Mouse (Mus musculus): ENCODE data around the gene Bckdha.

Gene Bckdha

GRCm38 (mm10) chr7:25681341-25682231, 22.8 kb upstream of the Bckdha start:
- no peak for DNase-seq (ENCODE audit: low read depth, low spot score)

DNA sequence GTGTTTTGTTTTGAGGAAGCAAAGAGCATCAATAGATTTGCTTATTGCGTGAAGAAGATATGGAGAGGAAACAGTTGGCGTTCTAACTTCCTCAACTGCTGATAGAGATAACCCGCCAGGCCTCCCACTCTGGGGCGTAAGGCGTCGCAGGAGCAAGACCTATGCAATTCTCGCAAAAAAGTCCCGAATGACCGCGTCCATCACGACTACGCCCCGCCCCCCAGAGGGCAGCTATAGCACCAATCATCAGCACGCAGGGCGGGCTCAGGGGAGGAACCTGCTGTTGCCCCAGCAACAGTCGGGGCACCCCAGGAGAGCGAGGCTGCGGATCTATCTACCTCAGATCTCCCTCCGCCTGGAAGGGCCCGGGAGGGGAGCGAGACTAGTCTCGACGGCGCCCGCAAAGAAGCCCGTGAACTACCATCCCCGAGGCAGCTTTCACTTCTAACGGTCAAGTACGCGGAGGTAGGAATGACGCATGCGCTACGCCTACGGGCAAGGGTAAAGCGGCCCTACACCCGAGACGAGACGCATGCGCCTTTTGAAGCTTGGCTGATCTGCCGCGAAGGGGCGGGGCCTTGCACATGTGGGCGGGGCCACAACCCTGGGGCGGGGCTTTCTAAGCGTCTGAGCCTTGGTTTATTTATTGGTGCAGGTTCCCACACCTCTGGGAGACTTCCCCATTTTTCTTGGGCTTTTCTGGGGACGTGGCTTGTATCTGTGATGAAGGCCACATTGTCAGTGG, 21.9 kb upstream of the Bckdha start, which contains the start of gene B9d2:
Gene B9d2 (plus strand): TSS at position 267 of the 745 bp plus-strand sequence.
- DNase-seq (ENCODE audit: low read depth, low spot score): peak; percentile 94

GRCm38 (mm10) chr7:25679971-25680370, 21.2 kb upstream of the Bckdha start:
- DNase-seq (ENCODE audit: low read depth, low spot score): no peak

DNA sequence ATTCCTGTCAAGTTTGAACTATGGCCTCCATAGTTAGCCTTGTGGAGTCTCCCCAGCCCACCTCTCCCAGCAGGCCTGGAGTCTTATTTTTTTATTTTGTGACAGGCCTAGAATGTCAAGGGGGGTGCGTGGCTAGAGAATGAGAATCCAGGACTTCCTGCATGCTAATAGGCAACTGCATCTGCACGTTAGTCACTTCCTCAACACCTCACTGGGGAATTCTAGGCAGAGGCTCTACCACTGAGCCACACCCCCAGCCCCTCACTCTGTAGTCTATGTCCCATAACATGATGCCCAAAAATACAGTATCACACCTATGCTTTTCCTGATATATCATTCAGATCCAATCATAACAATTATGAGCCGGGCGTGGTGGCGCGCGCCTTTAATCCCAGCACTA, 18.2 kb upstream of the Bckdha start:
- DNase-seq (ENCODE audit: low read depth, low spot score): no peak

- DNase-seq (ENCODE audit: low read depth, low spot score): no peak
Measured at GRCm38 (mm10) chr7:25676085-25676781, 17.5 kb upstream of the Bckdha start.

DNA sequence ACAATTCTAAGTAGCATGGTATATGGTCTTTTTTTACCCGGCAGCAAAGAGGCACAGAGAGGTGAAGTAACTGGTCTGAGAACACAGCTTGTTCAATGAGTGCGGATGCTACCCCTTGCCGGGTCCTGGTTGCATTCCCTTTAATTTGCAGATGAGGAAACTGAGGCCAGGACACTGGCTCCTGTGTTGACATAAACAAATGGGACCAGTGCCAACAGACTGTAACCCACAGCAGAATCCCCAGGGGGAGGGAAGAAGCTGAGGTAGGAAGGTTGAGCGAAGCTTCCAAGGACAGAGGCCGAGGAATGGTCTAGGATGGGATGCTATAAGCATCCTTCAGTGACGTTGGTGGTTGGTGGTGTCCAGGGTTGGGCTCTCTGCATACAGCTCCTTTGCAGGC, 16.6 kb upstream of the Bckdha start:
- no peak for DNase-seq (ENCODE audit: low read depth, low spot score)

DNA sequence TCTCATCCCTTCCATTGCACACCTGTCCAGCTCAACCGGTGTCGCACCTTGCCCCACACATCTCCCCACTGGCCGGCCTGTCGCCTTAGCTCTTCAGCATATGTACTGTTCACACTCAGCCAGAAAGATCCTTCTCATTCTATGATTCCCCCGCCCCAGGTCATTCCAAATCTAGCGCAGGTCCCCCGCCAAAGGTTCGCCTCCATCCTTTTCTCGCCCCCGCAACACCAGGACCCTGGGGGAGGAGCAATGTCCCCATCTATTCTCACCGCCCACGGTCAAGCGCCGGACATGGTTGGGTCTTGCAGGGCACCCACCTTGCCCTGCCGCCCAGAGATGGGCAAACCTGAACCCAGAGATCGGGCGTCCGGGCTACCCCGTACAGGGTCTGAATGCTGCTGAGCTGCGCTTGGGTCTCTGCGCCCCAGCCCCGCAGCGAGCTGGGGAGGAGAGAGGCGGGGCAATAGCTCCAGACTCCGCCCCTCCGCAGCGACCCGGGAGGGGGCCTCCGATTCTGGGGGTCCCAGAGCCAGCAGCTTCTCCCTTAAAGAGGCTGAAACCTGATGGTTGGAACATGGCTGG, 16.0 kb upstream of the Bckdha start, which contains the start of gene Tmem91:
Gene Tmem91 (minus strand): TSS at position 448 of the 582 bp plus-strand sequence.
- no peak for DNase-seq (ENCODE audit: low read depth, low spot score)

- DNase-seq (ENCODE audit: low read depth, low spot score): no peak
Measured at GRCm38 (mm10) chr7:25674297-25674696, 15.5 kb upstream of the Bckdha start.

- no peak for DNase-seq (ENCODE audit: low read depth, low spot score)
Measured at GRCm38 (mm10) chr7:25672442-25672841, 13.7 kb upstream of the Bckdha start.

GRCm38 (mm10) chr7:25671686-25672085, 12.9 kb upstream of the Bckdha start:
- DNase-seq (ENCODE audit: low read depth, low spot score): no peak

- no peak for DNase-seq (ENCODE audit: low read depth, low spot score)
Measured at GRCm38 (mm10) chr7:25670096-25670495, 11.3 kb upstream of the Bckdha start.

DNA sequence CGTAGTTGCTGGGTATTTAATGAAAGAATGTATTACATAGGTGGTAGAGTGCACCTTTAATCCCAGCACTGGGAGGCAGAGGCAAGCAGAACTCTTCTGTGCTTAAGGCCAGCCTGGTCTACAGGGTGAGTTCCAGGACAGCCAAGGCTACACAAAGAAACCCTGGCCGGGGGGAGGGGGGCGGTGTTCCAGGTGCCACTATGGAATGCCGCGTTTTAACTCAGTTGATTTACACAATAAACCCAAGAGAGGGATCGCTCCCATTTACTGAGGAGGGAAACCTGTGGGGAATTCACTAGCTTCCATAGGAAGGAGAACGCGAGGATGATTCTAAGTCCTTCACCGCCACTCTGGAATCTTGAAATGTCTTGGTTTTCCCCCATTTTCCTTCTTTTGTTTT, 10.8 kb upstream of the Bckdha start:
- no peak for DNase-seq (ENCODE audit: low read depth, low spot score)

DNA sequence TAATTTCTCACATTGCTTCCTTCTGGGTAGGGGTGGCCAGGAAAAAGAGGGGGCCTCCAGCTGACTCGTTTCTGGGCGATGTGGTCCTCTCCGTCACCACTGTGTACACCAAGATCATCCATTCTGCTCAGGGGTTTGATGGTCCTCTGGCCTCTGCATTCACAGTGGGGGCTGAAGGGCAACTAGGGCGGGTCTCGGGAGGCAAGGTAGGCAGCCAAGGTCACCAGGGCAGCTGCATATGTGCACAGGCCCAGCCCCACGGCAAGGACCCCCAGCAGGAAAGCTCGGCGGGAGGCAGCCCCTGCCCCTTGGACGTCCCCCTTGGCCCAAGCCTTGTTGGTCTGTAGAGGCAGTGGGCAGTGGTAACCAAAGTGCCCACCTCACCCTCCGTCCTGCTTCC, 10.4 kb upstream of the Bckdha start:
- DNase-seq (ENCODE audit: low read depth, low spot score): no peak

DNA sequence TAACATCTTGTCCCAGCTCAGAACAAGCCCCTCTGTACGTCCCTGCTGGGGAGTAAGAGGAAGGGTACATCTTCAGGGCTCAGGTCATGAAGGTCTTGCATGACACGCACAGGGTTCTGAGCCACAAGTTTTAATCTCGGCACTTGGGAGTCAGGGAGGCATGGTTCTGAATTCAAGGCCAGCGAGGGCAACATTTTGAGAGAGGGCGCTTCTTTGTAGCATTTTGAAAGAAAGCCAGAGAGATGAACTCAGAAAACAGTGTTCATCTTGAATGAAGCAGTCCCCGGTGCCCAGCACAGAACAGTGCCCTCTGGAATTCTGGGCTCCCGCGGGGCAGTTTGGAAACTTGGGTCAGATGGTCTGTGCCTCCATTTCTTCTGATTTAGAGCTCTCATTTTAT, 7.6 kb upstream of the Bckdha start:
- DNase-seq (ENCODE audit: low read depth, low spot score): no peak

- DNase-seq (ENCODE audit: low read depth, low spot score): no peak
Measured at GRCm38 (mm10) chr7:25657785-25658184, 996 bp downstream of the Bckdha start.

DNA sequence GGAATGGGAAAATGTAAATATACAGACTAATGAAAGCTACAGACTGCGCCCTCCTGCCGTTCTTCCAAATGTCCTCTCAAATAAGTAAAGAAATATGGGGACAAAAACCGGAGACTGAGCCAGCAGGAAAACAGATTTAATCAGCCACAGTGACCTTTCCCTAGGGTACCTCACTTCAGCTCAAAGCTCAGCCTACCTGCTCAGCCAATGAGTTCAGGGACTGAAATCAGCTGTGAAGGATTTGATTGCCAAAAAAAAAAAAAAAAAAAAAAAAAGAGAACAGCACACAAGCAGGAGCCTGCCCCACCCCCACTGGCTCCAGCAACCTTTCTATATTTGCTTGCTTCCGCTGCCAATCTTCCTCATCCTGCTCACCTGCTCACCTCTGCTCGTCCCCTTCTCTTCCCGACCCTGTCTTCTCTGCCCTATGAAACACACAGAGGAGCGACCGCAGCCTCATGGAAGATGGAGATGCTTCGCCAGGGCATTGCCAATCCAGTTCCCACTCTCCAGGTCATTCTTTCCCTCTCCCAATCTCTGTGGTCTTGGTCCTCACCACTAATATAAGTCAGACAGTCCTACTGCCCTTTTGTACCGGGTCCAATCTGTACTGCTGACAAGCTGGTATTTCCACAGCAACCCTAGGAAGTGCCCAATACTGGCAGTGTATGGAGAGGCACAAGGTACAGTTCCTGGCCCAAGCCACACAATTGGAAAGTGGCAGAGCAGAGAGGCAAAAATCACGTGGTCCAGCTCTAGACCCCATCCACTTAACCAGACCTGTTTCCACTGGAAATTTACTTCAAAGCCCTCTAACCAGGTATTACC, 3.0 kb downstream of the Bckdha start:
- no peak for DNase-seq (ENCODE audit: low read depth, low spot score)

DNA sequence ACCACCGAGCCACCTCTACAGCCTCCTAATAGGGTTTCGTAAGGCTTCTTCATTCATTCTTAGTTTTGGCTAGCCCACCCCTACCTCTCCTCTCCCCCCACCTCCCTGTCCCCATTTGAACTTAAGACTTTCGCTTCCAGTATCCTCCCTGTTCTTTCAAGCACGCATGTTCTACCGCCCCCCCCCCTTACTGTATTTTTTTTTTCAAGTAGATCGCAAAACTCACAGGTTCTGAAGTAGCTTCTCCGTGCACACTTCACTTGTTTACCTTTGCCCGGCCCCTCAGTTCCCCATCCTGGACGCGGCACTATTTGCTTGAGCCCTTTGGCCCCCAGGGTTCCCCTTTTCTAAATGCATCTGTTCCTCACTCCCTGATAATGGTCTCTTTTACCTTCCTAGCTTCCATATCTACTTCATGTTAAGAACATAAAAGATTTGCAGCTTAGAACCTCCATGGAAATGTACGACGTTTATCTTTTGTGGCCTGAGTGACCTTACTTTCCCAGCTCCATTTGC, 6.5 kb downstream of the Bckdha start:
- DNase-seq (ENCODE audit: low read depth, low spot score): no peak

- DNase-seq (ENCODE audit: low read depth, low spot score): no peak
Measured at GRCm38 (mm10) chr7:25651281-25651680, 7.5 kb downstream of the Bckdha start.

DNA sequence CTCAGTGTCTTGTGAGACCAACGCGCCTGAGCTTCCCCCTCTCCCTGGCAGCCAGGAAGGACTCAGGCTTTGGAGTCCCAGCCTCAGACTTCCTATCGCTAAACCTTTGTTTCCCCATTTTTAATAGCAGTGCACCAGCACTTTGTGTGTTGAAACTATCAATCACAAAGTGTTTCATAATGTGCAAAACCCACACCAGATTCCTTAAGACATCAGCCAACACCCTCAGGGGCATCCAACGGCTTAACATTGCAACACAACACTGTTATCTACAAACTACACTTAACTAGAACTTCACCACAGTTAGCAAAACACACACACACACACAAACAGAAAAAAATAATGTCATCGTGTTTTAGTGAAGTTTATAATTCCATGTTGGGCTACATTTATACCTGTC, 8.9 kb downstream of the Bckdha start:
- no peak for DNase-seq (ENCODE audit: low read depth, low spot score)

- DNase-seq (ENCODE audit: low read depth, low spot score): no peak
Measured at GRCm38 (mm10) chr7:25647574-25648123, 11.1 kb downstream of the Bckdha start.
